Mouse (Mus musculus) retina, postnatal 1 day (tissue): ENCODE measurements around the gene Scrt2.

ENCODE experiments used
- DNase-seq: peaks from one replicate; pipeline ENCODE4 v3.0.0-alpha.2; 2012

Scrt2 gene

GRCm38 (mm10) chr2:152108702-152109101, 27.4 kb downstream of the Scrt2 start:
- DNase-seq, result no peak

- no peak for DNase-seq
Measured at GRCm38 (mm10) chr2:152109386-152109785, 28.1 kb downstream of the Scrt2 start.

- DNase-seq, result no peak
Measured at GRCm38 (mm10) chr2:152111311-152111710, 30.0 kb downstream of the Scrt2 start.

- DNase-seq, result peak; percentile 95
Measured at GRCm38 (mm10) chr2:152111920-152112319, 30.6 kb downstream of the Scrt2 start.

GRCm38 (mm10) chr2:152112490-152112889, 31.2 kb downstream of the Scrt2 start:
- no peak for DNase-seq

- no peak for DNase-seq
Measured at GRCm38 (mm10) chr2:152112970-152113369, 31.6 kb downstream of the Scrt2 start.

- DNase-seq, result peak; percentile 82
Measured at GRCm38 (mm10) chr2:152114057-152114975, 33.0 kb downstream of the Scrt2 start.

GRCm38 (mm10) chr2:152117694-152118093, 36.4 kb downstream of the Scrt2 start:
- no peak for DNase-seq

- no peak for DNase-seq
Measured at GRCm38 (mm10) chr2:152119228-152119865, 38.0 kb downstream of the Scrt2 start.

GRCm38 (mm10) chr2:152122896-152123295, 41.6 kb downstream of the Scrt2 start:
- DNase-seq, result no peak

GRCm38 (mm10) chr2:152128597-152128996, 47.3 kb downstream of the Scrt2 start:
- no peak for DNase-seq

- no peak for DNase-seq
Measured at GRCm38 (mm10) chr2:152129778-152130177, 48.4 kb downstream of the Scrt2 start.

- DNase-seq, result no peak
Measured at GRCm38 (mm10) chr2:152132016-152132415, 50.7 kb downstream of the Scrt2 start.

GRCm38 (mm10) chr2:152132691-152133090, 51.4 kb downstream of the Scrt2 start:
- DNase-seq, result no peak

- peak; percentile 55 for DNase-seq
Measured at GRCm38 (mm10) chr2:152139191-152139987, 58.1 kb downstream of the Scrt2 start.

- DNase-seq, result peak; percentile 64
Measured at GRCm38 (mm10) chr2:152140941-152141340, 59.6 kb downstream of the Scrt2 start.

- DNase-seq, result no peak
Measured at GRCm38 (mm10) chr2:152141491-152141890, 60.2 kb downstream of the Scrt2 start.

- peak; percentile 66 for DNase-seq
Measured at GRCm38 (mm10) chr2:152142046-152142445, 60.7 kb downstream of the Scrt2 start.

- DNase-seq, result peak; percentile 24
Measured at GRCm38 (mm10) chr2:152142571-152142970, 61.2 kb downstream of the Scrt2 start.

- peak; percentile 84 for DNase-seq
Measured at GRCm38 (mm10) chr2:152143279-152144157, 62.2 kb downstream of the Scrt2 start, which contains the start of gene Tcf15. Gene Tcf15, plus strand, starts transcription at chr2:152143561.

- DNase-seq, result no peak
Measured at GRCm38 (mm10) chr2:152144158-152144450, 62.8 kb downstream of the Scrt2 start.

GRCm38 (mm10) chr2:152144501-152144900, 63.2 kb downstream of the Scrt2 start:
- DNase-seq, result no peak
